Mouse (Mus musculus) heart, postnatal 0 days (tissue): ENCODE data around the gene Frmpd4.

Source experiments
- CTCF ChIP-seq: IDR thresholded peaks from 2 replicates; pipeline ENCODE4 v1.5.1; 2016; ENCODE audit warnings: antibody characterized with exemption, control low read depth, low read depth
- EP300 ChIP-seq: IDR thresholded peaks from 2 replicates; pipeline ENCODE4 v1.6.1; 2016; ENCODE audit warnings: antibody characterized with exemption, low read depth

DNA sequence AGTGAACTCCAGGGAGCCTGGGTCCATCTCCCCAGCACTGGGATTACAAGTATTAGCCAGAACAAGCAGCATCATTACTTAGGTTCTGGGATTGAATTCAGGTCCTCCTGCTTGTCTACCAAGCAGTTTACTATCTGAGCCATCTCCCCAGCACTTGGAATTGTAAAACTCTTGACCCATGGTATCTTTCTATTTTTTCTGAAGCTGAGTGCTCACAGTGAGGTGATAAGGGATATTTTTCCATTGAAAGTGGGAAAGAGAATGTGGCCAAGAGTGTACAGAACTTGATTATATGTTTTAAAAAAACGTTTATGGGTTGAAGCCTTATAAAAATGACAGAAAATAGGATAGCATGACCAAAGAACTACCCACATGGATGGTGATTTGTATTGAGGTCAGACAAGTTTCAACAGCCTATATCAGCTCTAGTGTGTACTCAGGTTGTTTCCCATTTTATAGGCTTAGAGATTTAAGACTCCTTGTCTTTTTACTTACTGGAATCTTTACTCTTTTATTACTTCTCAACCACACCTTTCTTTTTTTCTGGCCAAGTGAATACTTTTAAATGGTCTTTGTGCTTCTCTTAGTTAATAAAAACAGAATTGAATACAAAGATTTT lies 1085.3 kb downstream of the Frmpd4 start:
- no peak for TF ChIP-seq CTCF
- TF ChIP-seq EP300: no peak
